Mouse (Mus musculus) adrenal gland, adult (tissue): ENCODE measurements at regions not wholly inside any gene's neighbourhood (a gene's known extent, or its start where the extent isn't known, plus 50 kb on each side); places are given as distances from the start of the nearest gene placed in this dataset.

Experiments
- DNase-seq, 2 experiments: peaks; one replicate each; pipeline ENCODE4 v3.0.0; 2022 to 2023; ENCODE audit warnings: low spot score in 1 of 2; ENCODE audit not compliant: inconsistent age in 2 of 2

DNA sequence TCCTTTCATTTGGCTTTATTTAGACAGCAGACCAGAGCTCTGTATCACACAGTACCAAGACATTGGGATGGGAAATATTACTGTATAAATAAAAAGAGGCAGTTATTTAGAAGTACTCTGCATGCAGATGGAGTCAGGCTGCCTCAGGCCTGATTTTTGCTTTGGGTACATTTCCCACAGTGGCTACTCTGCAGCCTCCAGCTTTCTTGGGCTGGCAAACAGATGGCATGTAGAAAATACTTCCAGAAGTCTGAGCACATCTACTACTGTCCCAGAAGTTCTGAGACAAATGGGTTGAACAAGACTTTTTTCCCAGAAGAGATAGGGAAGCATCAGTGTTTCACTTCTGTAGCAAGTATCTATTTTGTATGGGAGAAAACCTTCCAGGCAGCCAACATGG is 229.8 kb upstream of the Far2 start:
- no peak for DNase-seq

DNA sequence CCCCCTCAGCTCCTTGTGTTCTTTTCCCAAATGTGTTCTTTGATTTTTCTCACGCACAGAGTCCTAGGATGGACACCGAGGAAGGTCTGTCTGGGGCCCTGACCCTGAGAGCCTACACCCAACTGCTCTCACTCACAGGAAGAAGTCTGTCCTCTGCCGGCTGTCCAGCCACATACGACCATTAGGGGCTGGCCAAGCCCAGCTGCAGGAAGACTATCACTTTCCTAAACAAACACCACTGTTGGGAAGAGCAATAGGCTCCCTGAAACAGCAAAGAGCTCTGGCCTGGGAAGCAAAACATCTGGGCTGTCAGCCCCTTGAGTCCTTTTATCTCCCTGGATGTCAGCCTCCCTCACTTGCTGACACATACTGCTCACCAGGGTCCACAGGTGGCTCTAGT is 224.8 kb upstream of the Far2 start:
- no peak for DNase-seq

DNA sequence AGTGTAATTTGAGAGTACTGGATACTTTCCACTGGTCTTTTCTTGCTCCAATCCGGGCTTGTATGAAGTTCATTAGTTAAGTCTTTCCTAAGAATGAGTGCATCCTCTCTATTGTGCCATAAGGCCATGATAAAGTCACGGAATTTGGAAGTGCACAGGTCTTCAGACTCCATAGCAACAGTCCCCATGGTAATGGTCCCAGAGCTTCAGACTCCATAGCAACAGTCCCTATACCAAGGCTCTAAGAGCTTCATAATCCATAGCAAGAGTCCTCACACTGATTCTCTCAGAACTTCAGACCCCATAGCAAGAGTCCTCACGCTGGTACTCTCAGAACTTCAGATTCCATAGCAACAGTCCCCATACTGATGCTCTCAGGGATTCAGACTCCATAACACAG is 214.5 kb upstream of the Far2 start:
- no peak for DNase-seq

DNA sequence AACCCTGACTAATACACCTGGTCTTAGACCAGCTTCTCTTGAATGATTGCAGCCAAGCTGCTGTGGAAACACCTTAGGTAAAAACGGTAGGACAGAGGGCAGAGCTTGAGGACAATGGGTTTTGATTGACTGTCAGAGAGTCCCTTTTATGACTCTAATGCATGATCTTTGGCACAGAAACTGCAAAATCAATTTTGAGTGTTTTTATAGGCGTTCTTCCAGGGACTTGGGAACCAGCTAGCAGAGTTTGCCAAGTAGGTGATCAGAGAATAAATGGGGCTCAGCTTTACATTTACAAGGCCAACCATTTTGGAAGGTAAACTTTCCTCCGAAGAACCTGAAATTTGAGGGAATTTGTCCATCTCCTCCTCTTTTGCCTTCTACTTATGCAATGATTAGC is 213.6 kb upstream of the Far2 start:
- peak in 1 of 2 experiments; percentile 20 for DNase-seq

DNA sequence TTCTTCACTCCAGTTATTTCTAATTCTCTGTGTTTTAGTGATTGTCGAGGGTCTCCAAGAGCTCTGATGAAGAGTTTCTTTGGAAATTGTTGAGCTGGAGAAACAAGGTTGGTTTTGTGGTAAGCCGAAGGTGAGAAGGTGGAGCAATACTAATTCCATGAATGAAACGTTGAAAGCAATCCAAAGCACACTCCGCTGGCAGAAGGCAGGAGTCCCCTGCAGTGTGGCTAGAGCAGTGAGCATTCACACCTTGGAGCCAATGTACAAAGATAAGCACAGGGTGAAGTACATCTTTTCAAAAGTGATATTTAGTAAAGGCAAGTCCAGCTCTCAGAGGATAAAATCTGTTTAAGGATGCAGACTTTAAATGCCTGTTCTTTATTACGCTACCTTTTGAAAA is 208.2 kb upstream of the Far2 start:
- no peak for DNase-seq

DNA sequence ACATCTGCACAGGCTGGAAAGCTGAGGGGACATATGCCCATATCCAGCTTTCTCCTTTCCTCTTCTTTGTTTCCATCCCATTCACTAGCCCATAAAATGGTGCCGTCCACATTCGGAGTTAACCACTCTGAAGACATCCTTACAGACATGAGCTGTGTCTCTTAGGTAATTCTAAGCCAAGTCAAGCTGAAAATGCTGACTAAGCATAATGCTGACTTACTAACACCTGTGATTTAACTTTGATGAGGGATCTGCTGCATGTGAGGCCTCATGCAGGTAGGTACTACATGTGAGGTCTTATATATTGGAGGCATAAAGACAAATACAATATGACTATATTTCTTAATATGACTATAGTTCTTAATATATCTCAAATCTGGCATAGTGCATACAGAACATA is 197.1 kb upstream of the Far2 start:
- no peak for DNase-seq

DNA sequence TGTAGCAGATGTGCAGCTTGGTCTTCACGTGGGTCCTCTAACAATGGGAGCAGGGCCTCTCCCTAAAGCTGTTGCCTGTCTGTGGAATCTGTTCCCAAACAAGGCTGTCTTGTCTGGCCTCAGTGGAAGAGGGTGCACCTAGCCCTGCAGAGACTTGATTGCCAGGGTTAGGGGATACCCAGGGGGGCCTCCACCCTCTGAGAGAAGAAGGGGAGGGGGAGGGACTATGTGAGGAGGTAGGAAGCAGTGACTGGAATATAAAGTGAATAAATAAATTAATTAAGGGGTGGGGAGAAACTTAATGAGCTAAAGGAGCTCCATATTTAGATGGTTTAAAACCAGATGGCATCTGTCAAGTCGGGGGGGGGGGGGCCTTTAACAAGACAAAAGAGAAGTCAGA is 185.9 kb upstream of the Far2 start:
- DNase-seq: no peak

DNA sequence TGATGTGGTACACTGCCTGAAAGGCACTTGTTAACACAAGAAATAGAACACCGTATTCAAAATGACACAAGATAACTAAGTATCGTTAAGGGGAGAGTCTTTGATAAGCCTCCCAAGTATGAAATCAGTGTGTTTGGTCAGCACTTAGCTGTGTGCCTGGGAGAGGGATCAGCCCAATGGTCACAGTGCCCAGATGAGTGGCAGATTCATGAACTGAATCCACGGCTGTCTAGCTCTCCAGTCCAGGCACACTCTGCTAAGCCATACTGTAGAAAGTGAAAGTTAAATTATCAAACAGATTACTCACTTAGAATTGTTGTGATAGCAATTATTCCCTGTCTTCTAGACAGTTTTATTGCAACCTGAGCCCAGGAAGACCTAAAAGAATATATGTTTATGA is 176.0 kb upstream of the Far2 start:
- DNase-seq: no peak

DNA sequence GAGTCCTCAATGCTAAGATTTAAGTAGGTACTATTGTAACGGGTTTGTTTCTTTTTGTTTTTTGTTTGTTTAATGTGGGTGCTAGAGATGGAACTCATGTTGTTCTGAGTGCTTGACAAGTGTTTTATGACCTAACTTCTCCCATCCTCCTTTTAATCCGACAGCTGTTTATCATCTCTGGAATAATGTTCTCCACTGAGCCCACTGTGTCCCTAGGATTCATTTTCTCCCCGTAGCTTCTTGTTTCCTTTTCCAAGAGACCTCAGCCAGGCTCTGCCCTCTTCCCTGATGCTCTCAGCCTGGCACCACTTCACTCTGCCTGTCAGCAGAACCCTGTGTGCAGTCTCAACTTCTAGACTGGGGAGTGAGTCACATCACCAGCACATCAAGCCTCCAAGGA is 173.9 kb upstream of the Far2 start:
- DNase-seq: no peak

DNA sequence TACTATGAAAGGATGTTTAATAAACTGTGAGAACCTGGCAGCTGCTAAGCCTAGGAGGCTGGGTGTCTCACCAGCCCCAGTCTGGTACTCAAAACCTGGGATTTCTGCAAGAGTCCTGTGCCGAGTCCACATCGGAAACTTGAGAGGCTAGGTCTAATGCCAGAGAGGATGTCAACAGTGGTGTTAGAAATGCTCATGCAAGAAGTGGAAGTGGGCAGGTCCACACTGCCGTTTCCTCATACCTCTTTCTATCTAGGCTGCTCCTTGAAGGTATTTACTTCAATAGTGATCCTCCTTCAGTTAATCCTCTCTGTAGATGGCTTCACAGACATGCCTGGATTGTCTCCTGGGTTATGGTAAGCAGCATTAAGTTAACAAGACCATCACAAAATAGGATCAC is 168.6 kb upstream of the Far2 start:
- no peak for DNase-seq

DNA sequence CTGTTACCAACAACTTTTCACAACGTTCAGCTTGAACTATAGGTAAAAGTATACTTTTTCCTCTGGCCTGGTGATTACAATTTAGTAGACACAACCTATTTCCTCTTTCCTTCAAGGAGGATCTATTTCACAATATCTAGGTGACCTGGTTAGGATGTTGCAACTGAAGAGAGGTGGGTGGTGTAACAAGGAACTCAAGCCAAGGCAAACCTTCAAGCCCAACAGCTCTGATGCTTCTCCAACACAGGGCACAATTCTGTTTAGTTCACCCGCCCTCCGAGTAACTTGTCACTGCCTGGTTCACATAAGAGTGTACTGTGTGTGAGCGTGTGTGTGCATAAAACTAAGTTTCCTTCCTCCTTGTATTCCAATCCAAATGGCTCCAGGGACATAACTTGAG is 161.2 kb upstream of the Far2 start:
- no peak for DNase-seq

DNA sequence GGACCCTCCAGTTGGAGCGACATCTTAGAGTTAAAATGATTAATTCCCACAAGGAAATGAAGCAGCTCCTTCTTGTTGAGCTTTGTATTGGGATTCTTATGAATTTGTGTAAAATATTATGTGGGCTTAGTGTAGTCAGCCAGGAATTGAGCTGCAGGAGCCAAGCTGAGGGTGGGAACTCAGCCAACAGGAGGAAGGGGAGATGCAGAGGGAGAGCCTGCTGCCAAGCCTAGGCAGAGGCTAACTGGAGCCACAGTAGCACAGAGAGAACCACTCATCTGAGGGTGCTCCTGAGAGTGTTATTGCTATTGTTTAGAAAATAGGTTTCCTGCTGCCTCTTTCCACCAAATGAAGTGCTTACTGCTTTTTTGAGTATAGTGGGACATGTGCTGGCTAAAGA is 127.4 kb upstream of the Far2 start:
- DNase-seq: peak in 1 of 2 experiments; percentile 21

DNA sequence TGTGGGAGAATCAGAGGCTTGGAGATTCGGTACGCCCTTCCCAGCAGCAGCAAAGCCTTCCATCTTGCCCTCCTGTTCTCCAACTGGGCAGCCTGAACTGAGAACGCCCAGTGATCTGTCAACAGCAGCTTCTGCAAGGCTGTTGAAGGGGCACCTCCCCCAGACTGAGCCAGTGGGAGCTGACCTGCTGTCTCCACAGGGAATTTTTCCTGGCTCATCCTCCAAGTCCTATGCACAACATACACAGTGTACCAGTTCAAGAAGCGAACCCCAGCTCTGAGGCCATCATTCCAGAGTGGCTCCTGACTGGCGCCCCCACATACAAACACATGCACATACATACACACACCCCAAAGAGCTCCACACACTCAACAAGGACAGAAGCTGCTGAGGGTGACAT is 126.0 kb upstream of the Far2 start:
- DNase-seq: peak in 1 of 2 experiments; percentile 9

DNA sequence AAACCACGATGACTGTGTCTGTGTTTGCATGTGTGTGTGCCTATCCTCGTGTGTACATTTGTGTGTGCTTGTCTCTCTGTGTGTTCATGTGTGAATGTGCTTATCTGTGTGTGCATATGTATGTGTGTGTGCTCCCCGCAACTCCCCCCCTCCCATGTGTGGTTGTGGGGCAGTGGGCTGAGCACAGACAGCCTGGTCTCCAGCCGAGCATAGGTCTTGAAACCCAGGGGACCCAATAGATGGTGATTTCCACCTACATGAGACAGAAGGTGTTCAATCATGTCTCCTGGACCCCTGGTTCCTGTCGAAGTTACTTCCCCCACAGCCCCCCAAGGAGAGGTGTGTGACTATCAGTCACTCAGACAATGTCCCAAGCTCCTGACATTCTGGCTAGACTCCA is 124.6 kb upstream of the Far2 start:
- no peak for DNase-seq

DNA sequence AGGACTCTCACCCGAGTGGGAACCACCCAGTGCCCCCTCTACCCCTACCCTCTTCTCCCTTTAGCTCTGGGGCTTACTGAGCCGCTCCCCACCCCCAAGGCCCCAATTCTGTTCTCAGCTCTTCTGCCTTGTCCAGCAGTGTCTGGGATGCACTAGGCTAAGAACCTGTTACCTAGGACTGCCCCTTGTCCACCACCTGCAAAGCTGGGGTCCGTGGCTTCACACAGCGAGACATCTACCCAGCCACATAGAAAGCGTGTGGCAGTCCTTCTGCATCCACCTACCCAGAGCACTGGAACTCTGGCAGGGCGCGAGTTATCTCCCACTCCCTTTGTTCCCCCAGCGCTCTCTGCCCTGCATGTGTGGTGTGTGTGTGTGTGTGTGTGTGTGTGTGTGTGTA is 123.8 kb upstream of the Far2 start:
- no peak for DNase-seq

DNA sequence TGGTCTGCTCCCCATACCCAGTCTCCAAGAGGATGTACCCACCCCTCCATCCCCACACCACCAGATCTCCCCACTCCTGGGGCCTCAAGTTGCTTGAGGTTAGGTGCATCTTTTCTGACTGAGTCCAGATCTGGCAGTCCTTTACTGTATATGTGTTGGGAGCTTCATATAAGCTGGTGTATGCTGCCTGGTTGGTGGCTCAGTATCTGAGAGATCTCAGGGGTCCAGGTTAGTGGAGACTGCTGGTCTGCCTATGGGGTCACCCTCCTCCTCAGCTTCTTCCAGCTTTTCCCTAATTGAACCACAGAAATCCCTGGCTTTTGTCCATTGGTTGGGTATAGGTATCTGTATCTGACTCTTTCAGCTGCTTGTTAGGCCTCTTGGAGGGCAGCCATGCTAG is 118.1 kb upstream of the Far2 start:
- no peak for DNase-seq

DNA sequence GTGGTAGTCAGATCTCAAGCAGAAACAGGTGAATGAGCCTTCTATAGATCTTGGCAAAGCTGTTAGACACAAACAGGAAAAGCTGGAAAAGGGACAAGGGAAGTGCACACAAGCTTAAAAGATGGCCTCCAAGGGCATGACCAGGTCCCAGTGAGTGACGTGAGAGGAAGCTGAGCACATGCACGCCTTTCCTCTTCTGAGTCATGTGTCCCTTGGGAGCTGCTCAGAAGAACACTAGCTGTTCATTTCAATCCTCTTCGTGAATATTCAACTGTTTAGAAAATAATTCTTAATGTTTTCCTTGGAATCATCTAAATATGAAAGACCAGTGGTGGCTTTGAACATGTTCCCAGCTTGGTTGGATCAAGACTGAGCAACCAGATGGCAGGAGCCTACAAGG is 103.0 kb upstream of the Far2 start:
- DNase-seq: no peak

DNA sequence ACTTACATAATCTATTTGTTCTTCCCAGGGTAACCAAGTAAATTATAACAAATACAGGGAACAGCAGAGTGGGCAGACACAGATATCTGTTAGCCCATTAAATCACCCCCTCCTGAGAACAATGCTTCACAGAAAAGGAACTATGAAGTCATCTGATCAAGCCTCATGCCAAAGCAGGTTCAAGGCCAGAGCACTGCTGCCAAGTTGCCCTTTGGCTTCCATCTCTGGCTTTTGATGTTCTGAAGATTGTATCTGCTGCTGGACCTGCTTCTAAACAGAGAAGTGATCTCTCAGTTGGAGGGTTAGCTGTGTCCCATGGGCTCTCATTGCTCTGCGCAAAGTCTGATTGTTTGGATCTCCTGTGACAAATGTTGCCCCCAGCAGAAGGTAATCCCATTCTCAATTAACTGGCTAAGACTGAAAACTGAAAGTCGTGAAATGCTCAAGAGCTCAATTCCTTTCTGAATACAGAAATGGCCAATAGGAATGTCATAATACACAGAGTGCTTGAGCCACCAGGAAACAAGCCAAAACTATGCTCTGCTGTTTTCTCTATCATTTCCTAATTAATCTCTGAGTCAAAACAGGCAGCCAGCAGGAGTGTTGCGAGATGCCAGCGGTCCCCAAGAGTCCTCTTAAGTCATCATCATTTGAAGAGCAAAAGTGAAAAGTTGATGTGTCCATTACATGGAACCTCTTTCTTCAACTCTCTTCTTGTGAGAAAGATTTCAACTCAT is 102.0 kb upstream of the Far2 start:
- DNase-seq: peak; percentile 29 to 81

DNA sequence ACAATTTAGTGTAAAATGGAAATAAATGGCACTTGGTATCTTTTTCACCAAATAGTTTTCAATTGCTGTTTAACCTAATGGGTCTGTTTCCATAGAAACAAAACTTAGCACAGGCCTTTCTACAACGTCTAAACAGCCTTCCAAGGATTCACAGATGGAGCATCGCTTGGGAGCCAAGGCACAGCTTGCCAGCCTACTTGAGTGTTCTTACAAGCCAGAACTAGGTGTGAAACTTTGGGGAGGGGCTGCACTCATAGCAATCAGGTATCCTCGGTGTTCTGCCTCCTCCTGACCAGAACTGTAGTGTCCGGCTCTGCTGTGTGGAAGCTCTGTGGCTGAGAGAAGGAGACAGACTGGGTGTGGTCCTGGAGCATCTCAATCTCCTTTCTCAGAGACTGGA is 99.1 kb upstream of the Far2 start:
- no peak for DNase-seq

DNA sequence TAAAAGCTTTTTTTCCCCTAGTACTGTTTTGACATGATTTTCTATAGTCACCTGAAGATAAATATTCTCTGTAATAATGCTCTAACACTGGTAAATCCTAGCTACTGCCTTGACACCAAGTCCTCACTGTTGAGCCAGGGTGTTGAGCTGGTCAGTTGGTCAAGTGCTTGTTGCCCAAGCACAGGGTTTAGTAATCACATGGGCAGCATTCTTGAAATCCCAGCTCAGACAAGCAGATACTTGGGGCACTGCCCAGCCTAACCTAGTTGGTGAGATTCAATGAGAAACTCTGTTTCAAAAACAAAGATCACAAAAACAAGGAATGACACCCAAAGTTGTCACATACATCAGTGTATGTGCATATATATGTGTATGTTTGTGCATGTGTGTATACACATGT is 95.4 kb upstream of the Far2 start:
- peak in 1 of 2 experiments; percentile 64 for DNase-seq

DNA sequence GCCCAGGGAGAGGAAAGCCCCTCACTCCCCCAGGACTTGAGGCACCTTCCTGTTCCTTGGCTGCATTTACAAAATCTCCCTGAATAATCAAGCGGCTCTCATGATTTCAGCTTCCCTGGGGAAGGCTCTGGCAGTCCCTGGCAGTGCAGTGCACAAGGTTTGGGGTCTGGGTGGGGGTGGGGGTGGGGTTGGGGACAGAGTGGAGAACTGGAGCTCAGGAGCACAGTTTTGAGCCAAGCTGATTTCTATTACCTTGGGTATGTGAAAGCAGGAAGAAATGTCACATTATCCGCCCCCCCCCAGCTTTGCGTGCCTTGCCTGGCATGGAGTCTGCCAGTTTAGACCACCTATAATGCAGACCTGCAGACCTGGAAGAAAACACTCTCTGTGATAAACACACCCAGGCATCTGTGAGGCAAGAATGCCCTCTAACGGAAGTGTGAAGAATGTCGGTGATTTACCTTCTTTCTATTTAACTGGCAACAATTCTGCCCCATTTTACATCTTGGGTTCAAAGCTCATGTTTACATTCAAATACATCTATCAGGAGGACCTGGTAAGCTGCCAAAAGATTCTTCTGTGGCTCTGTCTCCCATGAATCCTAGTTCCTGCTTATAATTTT is 93.9 kb upstream of the Far2 start:
- peak in 1 of 2 experiments; percentile 52 for DNase-seq

DNA sequence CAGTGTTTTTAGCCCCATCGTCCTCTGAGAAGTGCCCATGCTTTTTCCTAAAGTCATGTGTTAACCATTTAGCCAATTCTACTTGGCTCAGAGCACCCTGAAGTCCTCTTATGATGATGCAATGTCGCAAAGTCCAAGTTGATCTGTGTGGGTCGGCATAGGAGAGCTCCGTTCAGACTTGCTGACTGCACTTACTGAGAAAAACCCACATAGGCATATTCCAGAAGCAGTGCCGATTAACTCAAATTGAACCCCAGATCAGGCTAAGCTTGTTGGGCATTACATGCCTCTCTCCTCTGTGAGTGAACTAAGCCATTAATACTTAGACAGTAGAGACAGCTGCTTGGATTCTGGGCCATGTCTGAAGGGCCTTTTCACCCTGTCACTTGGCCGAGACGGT is 93.3 kb upstream of the Far2 start:
- DNase-seq: peak in 1 of 2 experiments; percentile 30

DNA sequence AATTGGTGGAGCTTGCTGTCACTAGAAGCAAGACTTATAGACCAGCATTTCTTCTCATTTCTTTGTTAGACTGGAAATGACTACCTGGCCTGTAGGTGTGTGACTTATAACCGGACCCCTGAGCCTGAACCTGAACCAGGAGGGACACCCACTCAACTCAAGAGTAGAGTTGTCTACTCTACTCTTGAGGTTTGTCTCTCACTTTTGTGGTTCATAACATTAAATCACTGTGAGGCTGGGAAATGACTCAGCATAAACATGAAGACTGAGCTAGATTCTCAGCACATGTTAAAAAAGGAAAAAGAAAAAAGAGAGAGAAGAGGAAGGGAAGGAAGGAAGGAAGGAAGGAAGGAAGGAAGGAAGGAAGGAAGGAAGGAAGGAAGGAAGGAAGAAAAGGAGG is 92.8 kb upstream of the Far2 start:
- no peak for DNase-seq
